Mouse (Mus musculus): ENCODE data around the gene Sox5. TPM values are rescaled to one million over a fixed set of nuclear protein-coding genes. Genes with fewer than 3 reads are reported as not detected.

Gene Sox5
- total and polyA plus RNA-seq, 3 experiments, result 0.08 to 0.47 (median 0.46) TPM

GRCm38 (mm10) chr6:143960081-143960480 lies 821.7 kb downstream of the Sox5 start:
- dilution Hi-C loops (cut with MboI; ENCODE audit: extremely low pct_ligation_motif_present, extremely low pct_unique_long_range_greater_than_20kb, low sequenced_read_pairs) (no loop called here), in situ Hi-C loops (cut with MboI; ENCODE audit: low pct_ligation_motif_present, low pct_unique_long_range_greater_than_20kb, low sequenced_read_pairs) (no loop called here)
- Histone ChIP-seq H3K4me3 (replicated peaks in 1 of 3; ENCODE audit: low read depth in 2 of 3, low read length in 2 of 3, poor library complexity in 1 of 3) (no peak overlapping the region), H3K9ac (ENCODE audit: insufficient read depth, low read depth) (no peak overlapping the region), H3K4me1 (ENCODE audit: control insufficient read depth in 1 of 2, insufficient read depth in 2 of 2) (peaks cover 0 to 19% of the 10 kb centered on the region in 2 experiments; a peak in 2 of 4 replicates), H3K36me3 (replicated peaks in 1 of 2; ENCODE audit: control insufficient read depth in 1 of 2, insufficient read depth in 1 of 2, low read length in 1 of 2) (no peaks in the 10 kb centered on the region), H3K27ac (ENCODE audit: insufficient read depth, low read depth) (no peak overlapping the region), H3K9me3 (replicated peaks; ENCODE audit: low read length) (no peaks in the 10 kb centered on the region), H3K4me2 (ENCODE audit: insufficient read depth, low read depth, poor library complexity, severe bottlenecking) (no peak overlapping the region), H3K27me3 (replicated peaks) (no peaks in the 10 kb centered on the region), H3K79me2 (replicated peaks; ENCODE audit: control insufficient read depth, extremely low read depth, insufficient read depth, poor library complexity, severe bottlenecking) (no peaks in the 10 kb centered on the region)
- TF ChIP-seq CTCF (conservative IDR thresholded peaks at IDR 0.05 in 1 of 2, IDR thresholded peaks at IDR 0.05 in 1 of 2; ENCODE audit: low read depth in 2 of 2, low read length in 2 of 2) (no peak), USF2 (conservative IDR thresholded peaks at IDR 0.05; ENCODE audit: low read depth, low read length) (no peak), TBP (conservative IDR thresholded peaks at IDR 0.05; ENCODE audit: low read depth, low read length) (no peak), MAZ (IDR thresholded peaks at IDR 0.05; ENCODE audit: low read depth, low read length) (no peak), E2F4 (IDR thresholded peaks at IDR 0.05; ENCODE audit: insufficient replicate concordance, low read depth, low read length) (no peak), ZNF384 (IDR thresholded peaks at IDR 0.05; ENCODE audit: low read depth, low read length) (no peak), MEF2A (IDR thresholded peaks at IDR 0.05; ENCODE audit: borderline replicate concordance, low read depth, low read length) (no peak), BHLHE40 (IDR thresholded peaks at IDR 0.05; ENCODE audit: low read depth, low read length) (no peak), ZKSCAN1 (IDR thresholded peaks at IDR 0.05; ENCODE audit: borderline replicate concordance, low read depth, low read length) (no peak), ETS1 (conservative IDR thresholded peaks at IDR 0.05; ENCODE audit: low read depth, low read length) (no peak), ELF1 (IDR thresholded peaks at IDR 0.05; ENCODE audit: low read depth, low read length) (no peak), KAT2A (IDR thresholded peaks at IDR 0.05; ENCODE audit: insufficient replicate concordance, low read length) (no peak)
- no peak for DNase-seq (ENCODE audit: extremely low read depth)

DNA sequence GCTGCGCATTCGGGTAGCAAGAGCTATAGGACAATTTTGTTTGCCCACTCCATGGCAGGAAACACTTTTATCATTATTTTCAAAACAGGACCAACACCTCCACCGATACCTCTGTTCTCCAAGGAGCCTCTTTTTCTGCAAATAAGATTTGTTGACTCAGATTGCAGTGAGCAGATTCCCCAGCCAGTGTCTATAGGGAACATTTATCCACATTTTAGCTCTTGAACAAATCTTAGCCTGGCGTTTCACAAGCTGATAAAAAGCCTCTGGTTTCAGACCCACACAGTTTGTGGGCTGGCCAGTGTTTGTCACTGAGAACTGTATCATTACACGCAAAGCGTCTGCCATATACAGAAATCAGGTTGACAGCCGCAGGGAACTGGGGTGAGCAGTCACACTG lies 823.4 kb downstream of the Sox5 start:
- Histone ChIP-seq H3K36me3 (replicated peaks in 1 of 2; ENCODE audit: control insufficient read depth in 1 of 2, insufficient read depth in 1 of 2, low read length in 1 of 2) (no peaks in the 10 kb centered on the region), H3K27ac (ENCODE audit: insufficient read depth, low read depth) (no peak overlapping the region), H3K79me2 (replicated peaks; ENCODE audit: control insufficient read depth, extremely low read depth, insufficient read depth, poor library complexity, severe bottlenecking) (no peaks in the 10 kb centered on the region), H3K4me1 (ENCODE audit: control insufficient read depth in 1 of 2, insufficient read depth in 2 of 2) (peaks cover 0 to 19% of the 10 kb centered on the region in 2 experiments; a peak in 2 of 4 replicates), H3K9ac (ENCODE audit: insufficient read depth, low read depth) (no peak overlapping the region), H3K4me3 (replicated peaks in 1 of 3; ENCODE audit: low read depth in 2 of 3, low read length in 2 of 3, poor library complexity in 1 of 3) (no peak overlapping the region), H3K27me3 (replicated peaks) (no peaks in the 10 kb centered on the region), H3K9me3 (replicated peaks; ENCODE audit: low read length) (no peaks in the 10 kb centered on the region), H3K4me2 (ENCODE audit: insufficient read depth, low read depth, poor library complexity, severe bottlenecking) (no peak overlapping the region)
- in situ Hi-C loops (cut with MboI; ENCODE audit: low pct_ligation_motif_present, low pct_unique_long_range_greater_than_20kb, low sequenced_read_pairs) (no loop called here), dilution Hi-C loops (cut with MboI; ENCODE audit: extremely low pct_ligation_motif_present, extremely low pct_unique_long_range_greater_than_20kb, low sequenced_read_pairs) (no loop called here)
- TF ChIP-seq MXI1 (IDR thresholded peaks at IDR 0.05; ENCODE audit: low read depth, low read length) (no peak), USF2 (conservative IDR thresholded peaks at IDR 0.05; ENCODE audit: low read depth, low read length) (no peak), NRF1 (IDR thresholded peaks at IDR 0.05; ENCODE audit: low read depth, low read length) (no peak), ZKSCAN1 (IDR thresholded peaks at IDR 0.05; ENCODE audit: borderline replicate concordance, low read depth, low read length) (no peak), JUN (IDR thresholded peaks at IDR 0.05; ENCODE audit: insufficient read depth, low read depth, low read length) (no peak), USF1 (IDR thresholded peaks at IDR 0.05; ENCODE audit: low read depth, low read length) (no peak), UBTF (IDR thresholded peaks at IDR 0.05; ENCODE audit: low read depth, low read length) (no peak), MAX (IDR thresholded peaks at IDR 0.05; ENCODE audit: low read length) (no peak), TCF12 (IDR thresholded peaks at IDR 0.05; ENCODE audit: low read depth, low read length) (no peak), CTCF (conservative IDR thresholded peaks at IDR 0.05 in 1 of 2, IDR thresholded peaks at IDR 0.05 in 1 of 2; ENCODE audit: low read depth in 2 of 2, low read length in 2 of 2) (no peak), MYC (IDR thresholded peaks at IDR 0.05; ENCODE audit: low read depth, low read length) (no peak), TBP (conservative IDR thresholded peaks at IDR 0.05; ENCODE audit: low read depth, low read length) (no peak), RAD21 (IDR thresholded peaks at IDR 0.05; ENCODE audit: low read depth, low read length) (no peak), CHD2 (IDR thresholded peaks at IDR 0.05; ENCODE audit: low read length) (no peak), ZMIZ1 (IDR thresholded peaks at IDR 0.05; ENCODE audit: low read depth, low read length) (no peak), NELFE (IDR thresholded peaks at IDR 0.05; ENCODE audit: low read depth, low read length) (no peak)
- no peak for DNase-seq (ENCODE audit: extremely low read depth)

Data from CH12.LX (cell line).